Mouse (Mus musculus) adrenal gland (tissue): ENCODE data around the gene Naa16.

Experiments used
- intact Hi-C: fragments of 180-260 bp; cut with DNase I; formaldehyde crosslinking; loops from one replicate; pipeline ENCODE4 v1.15.1; 2025

Naa16 gene

DNA sequence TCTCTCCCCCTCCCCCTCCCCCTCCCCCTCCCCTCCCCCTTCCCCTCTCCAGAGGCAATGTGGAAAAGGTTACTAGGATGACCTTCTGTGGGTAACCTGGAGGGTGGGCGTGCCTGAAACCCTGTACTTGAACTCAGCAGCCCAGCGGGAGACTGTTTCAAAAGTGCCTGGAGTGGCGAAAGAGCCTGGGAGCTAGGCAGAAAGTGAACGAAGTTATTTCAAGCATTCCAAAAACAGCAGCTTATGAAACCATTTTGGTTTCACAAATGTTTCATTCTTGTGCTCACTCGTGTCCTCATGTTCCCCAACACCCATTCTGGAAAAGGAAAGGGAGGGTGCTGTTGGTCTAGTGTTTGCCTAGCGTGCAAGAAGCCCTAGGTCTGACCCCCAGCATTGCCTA, 90.8 kb downstream of the Naa16 start:
- intact Hi-C loops: loop anchor here (2.0 kb wide), 1 partner anchor 19 kb away; no protein-coding TSS in a partner anchor

- intact Hi-C loops: loop anchor here (2.0 kb wide), 1 partner anchor 18 kb away; no protein-coding TSS in a partner anchor
Observed at GRCm38 (mm10) chr14:79299230-79299629, 91.3 kb downstream of the Naa16 start.

DNA sequence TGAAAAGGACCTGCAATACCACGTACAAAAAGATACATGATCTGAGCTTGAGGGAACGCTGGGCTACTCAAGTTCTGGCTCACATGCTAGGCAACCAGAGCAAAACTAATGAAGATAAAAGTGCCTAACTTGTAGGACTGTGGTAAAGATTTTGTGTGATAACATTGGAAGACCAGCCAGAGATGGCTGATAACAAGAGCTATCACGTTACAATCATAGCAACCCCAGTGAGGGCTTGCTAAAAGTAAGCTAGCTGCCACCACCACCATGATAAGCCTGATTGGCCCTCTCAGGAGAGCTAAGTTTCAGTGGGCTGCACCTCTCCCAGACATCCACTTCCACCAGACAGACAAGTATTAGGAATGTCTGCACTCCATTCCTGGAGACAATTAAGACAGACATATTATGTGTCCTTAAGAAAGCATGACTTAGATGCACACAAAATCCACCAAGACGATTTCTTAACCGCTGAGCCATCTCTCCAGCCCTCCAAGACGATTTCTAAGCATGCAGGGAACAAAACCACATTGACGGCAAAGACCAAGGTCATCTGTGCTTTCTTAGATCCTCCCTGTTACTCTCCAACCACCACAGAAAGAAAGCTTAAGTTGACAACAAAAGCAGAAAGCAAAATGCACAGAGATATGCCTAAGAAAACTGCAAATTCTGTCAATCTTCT, 92.1 kb downstream of the Naa16 start:
- intact Hi-C loops: loop anchor here (2.0 kb wide), 1 partner anchor 18 kb away; no protein-coding TSS in a partner anchor

DNA sequence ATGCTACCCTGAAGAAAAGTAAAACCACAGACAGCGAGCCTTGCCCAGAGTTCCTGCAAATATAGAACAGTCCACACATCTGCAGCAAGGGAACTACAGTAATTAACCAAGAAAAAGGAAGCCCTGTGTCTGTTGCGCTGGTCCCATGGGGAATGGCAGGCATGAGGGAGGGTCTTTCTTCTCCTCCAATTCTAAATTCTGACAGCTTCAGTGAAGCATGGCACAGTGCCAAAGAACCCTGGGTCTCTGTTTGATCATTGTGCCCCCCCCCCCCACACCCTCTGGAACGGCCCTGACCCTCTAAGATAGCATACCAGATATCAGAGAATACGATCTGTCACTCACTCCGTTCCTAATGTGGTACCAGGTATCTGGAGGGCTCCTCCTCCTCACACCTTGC, 93.7 kb downstream of the Naa16 start:
- intact Hi-C loops: no loop called here

GRCm38 (mm10) chr14:79296201-79296600, 94.4 kb downstream of the Naa16 start:
- intact Hi-C loops: no loop called here

DNA sequence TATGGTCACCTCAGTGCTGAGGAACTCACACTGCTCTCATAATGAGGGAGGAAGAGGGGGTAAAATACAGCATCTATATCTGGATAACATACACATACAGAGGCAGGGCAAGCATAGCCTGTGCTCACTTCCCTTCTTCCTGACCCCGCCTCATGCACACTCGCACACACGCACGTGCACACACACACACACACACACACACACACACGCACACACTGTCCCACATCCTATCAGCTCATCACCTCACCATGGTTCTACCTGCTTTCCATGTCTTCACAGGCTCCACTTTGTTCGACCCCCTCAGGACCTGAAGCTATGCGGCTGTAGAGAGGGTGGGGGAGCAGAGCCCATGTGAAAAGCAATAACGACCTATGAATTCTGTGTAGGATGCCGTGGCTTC, 95.0 kb downstream of the Naa16 start:
- intact Hi-C loops: no loop called here

- intact Hi-C loops: no loop called here
Observed at GRCm38 (mm10) chr14:79294950-79295349, 95.6 kb downstream of the Naa16 start.

GRCm38 (mm10) chr14:79294051-79294814, 96.3 kb downstream of the Naa16 start:
- intact Hi-C loops: no loop called here

DNA sequence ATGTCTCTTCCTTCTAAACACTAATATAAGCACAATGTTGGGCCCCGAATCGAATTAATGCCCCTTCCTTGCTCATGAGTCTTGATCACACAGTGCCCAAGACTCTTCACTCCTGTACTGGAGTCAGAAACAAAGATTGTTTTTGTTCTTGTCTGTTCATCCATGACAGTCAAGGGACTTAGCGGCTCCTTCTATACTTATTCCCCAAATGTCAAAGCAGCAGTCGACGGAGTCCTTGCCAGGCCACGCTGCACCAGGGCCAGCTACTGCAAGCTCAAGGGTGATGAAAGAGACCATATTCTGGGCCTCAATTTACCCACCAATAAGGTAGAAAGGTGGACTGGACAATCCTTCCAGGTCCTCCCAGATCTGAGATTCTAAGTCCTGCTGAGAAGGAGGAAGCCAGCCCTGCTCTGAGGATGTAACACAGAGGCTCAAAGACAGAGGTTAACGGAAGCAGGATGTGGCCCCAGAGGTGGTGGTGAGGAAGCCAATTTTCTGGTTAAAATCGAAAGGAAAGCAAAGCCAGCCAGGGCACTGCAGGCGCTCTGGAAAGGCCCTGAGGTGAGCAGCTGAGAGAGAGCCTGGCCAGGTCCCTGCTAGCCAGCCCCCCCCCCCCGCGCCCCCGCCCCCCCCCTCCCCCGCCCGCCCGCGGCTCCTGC, 97.3 kb downstream of the Naa16 start:
- intact Hi-C loops: no loop called here

DNA sequence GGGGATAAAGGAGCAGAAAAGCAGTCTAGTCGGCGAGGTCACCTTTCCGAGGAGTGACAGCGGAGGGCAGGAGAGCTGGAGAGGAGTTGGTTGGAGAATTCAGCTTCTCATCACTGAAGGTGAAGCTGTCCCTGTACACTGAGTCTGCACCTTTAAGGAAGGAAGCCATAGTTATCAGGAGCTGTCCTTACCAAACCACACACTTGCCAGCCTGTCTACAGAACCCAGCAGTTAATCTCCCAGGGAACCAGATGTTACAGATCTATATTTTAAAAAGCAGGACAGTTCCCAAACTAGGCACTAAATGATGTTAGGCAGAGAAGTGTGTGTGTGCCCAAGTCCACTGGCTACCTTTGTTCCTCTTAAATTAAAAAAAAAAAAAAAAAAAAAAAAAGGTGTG, 98.9 kb downstream of the Naa16 start:
- intact Hi-C loops: no loop called here

- intact Hi-C loops: no loop called here
Observed at GRCm38 (mm10) chr14:79290683-79291425, 99.7 kb downstream of the Naa16 start.

DNA sequence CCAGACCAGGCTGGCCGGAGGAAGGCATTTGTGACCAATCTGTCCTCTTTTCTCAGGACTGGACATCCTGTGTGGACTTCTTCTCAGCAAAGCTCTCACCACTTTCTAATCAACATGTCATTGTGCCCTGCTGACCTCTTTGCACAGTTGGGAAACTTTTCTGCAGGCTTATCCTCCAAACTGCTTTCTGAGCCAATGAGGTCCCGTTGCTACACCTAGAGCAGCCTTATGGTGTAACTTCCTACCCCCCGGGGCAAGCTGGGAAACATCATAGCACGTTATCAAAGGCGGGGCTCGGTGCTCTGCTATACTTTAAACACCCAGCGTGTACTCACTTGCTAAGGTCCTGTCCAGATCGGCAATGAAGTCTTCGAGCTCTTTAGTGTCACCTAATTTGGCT, 100.7 kb downstream of the Naa16 start:
- intact Hi-C loops: no loop called here

- intact Hi-C loops: no loop called here
Observed at GRCm38 (mm10) chr14:79288280-79288679, 102.3 kb downstream of the Naa16 start.

DNA sequence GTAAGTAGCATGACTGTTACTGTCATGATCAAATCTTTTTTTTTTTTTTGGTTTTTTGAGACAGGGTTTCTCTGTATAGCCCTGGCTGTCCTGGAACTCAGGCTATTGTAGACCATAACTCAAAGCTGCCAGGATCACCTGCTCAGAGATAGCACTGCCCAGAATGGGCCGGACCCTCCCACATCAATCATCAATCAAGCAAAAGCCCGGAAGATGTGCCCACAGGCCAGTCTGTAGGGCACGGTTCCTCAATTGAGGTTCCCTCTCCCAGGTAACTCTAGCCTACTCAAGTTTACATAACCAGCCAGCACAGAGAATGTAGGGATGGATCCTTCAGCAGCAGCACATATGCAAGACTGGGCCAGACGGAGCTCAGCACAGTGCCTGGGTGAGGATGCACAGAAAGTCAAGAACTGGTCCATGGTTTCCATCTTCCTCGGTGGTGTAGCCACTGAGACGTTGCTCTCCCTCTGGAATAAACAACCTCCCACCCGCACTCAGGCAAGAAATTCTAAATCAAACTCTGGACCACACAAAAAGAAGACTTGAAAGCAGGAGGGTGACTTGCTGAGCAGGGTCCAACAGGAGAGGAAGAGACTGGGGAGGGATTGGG, 103.2 kb downstream of the Naa16 start:
- intact Hi-C loops: no loop called here

DNA sequence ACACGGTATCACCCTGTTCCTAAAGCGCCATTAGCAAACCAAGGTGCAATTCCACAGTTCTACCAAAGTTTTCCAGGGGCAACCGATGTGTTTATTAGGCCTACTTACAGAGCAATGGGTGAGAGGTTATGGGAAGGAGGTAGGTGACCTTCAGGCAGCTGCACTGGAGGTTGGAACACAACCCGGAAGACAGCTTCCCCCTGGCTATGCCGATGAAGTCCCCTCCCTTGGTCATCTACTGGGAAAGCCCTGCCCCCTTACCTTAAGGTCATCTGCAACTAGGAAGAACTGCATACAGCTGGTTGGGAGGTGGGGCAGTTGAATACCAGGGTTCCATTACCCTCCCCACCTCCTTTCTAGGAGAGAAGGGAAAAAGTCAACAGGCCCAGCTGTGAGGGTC, 105.0 kb downstream of the Naa16 start:
- intact Hi-C loops: no loop called here

- intact Hi-C loops: no loop called here
Observed at GRCm38 (mm10) chr14:79284616-79285015, 106.0 kb downstream of the Naa16 start.

DNA sequence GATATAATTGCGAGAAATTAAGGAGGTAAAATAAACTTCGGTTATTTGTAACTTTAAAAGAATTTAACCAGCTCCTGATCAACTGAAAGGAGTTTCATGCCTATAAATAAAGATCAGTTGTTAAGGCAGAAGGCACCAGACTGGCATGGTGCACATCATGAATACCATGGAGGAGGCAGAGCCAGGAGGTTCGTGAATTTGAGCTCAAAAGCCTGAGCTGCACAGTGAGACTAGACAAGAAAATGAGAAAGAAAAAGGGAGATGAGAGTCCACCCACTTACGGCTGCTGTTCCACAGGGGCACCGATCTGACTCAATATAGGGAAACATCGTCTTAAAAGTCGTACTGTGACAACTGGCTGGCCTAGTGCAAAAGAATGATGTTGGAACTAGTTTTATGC, 106.6 kb downstream of the Naa16 start:
- intact Hi-C loops: no loop called here

- intact Hi-C loops: loop anchor here (2.0 kb wide), 1 partner anchor 17 kb away; no protein-coding TSS in a partner anchor
Observed at GRCm38 (mm10) chr14:79281894-79282553, 108.6 kb downstream of the Naa16 start.

DNA sequence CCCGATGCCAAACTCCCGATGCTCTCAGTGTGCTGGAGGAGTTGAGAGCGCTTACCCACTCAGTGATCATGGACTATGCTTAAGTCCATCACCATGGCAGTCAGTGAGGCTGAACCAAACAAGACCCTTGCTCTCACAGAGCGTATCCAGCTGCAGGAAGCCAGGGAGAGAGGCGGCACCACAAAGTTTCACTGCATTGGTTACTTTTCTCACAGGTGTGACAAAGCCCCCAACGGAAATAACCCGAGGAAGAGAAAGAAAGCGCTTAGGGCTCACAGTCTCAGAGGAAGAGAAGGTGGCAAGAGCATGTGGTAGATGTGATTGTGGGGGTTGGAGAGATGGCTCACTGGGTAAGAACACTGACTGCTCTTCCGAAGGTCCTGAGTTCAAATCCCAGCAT, 110.1 kb downstream of the Naa16 start:
- intact Hi-C loops: loop anchor here (2.0 kb wide), 1 partner anchor 18 kb away; no protein-coding TSS in a partner anchor

GRCm38 (mm10) chr14:79279494-79279893, 111.1 kb downstream of the Naa16 start:
- intact Hi-C loops: no loop called here
